Mouse (Mus musculus) cerebellum, adult 8-10 months (tissue): Measurements from ENCODE around the gene Mitf.

Experiments
- DNase-seq: peaks from one replicate; pipeline ENCODE4 v3.0.0; 2022

Mitf gene

DNA sequence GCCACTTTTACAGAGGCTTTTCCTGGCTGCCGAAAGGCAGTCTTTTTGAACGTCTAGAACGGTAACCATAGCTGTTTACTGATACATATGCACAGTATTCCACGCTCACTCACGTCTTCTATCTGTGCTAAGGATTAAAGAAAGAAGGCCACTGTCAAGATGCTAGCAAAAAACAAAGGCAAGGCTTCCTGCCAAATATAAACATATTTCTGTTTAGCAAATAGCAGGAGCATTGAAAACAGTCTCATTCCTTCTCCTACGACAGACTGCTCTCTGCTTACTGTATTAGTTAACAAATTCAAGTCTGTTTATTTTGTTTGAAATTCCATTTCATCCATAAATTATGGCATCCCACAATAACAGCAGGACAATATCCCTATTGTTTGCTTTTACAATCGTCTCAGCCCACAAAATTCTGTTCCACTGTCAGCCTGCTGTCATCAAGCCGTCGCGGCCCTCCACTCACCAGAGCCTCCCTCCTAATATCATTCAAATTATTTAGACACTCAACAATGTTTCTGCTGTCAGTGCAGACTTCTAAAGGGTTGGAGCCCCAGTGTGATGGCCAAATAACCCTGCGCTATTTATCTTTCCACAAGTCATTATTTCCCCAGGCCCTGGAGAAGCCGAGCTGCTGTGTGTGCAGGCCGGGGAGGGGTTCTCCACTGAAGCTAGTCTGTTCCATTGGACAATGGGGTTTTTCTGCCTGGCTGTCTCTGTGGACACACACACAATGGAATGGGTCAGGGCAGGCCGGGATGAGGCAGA, 242.0 kb downstream of the Mitf start:
- no peak for DNase-seq

DNA sequence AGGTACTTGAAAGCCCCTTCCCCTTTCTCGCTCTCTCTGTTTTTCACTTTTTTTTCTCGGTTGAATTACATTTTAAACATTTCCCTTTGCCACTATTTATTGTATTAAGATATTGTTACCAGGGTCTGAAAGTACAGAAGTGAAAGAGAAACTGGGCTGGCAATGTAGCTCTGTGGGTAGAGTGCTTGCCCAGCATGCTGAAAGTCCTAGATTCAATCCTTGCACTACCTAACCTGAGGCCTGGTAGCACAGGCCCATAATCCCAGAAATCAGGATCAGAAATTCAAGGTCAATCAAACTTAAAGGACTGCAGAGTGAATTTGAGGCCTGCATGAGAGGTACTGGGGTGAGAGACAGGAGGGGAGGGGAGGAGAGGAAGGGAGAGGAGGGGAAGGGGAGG, 242.7 kb downstream of the Mitf start:
- DNase-seq: no peak

DNA sequence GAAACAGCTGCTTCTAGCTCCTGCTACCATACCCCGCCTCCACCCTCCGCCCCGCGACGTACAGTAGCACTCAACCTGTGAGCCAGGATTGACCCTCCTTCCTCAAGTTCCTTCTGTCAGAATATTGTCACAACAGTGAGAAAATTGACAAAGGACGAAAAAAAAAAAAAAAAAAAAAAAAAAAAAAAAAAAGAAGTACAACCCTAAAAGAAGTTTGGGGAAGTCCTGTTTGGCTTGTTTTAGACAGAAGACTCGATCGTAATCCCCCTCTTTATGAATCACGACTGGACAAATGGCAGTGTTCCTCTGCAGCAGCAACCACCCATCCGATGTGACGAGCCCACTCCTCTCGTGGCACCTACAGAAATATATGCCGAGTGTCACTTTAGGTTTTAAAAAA, 255.0 kb downstream of the Mitf start:
- no peak for DNase-seq

DNA sequence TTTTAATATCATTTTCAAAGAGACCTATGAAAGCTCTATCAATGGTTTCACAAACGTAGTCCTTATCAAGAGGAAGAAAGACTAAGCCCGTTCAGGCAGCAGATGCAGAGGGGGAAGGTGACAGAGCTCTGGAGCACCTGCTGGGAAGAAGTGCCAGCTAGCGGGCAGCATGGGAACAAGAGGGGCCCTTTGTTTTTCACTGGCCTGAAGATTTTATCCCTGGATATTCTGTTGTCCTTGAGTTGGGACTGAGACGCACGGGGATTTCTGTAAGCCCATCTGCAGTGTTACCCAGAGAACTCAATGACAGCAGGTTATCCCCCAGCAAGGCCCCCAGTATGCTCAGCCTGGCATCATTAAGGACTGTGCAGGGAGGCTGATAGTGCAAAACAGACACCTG, 258.1 kb downstream of the Mitf start:
- no peak for DNase-seq

DNA sequence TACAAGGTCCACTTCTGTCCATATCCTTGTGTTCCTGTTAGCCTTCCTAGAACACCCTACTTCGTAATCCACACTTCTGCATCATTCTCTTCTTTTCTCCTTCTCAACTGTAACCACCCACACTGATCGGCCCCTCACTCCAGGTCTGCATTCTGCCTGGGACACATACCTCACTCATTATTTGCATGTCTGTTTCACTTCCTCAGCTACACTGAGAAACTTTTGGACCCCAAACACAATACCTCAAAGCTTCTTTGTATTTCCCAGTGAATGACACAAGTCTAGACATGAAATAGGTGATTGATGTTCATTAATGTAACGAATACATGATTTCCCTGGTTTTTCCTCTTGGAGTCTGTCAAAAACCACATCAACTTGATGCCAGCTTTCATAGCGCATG, 259.6 kb downstream of the Mitf start:
- DNase-seq: no peak
